Mouse (Mus musculus) naive thymus-derived CD4-positive, alpha-beta T cell, adult 2 months (primary cell): Measurements from ENCODE around the gene Cldn34d.
A peak's percentile ranks its signal among the peaks of the same experiment; 100 is the strongest.

ENCODE experiments used
- DNase-seq: peaks from one replicate; pipeline ENCODE4 v3.0.0-alpha.2; 2011; ENCODE audit warnings: low read depth

The Cldn34d gene

GRCm38 (mm10) chrX:76602824-76603223 lies at the start of gene Cldn34d:
TSS of gene Cldn34d (minus strand) at chrX:76602924.
- no peak for DNase-seq

DNA sequence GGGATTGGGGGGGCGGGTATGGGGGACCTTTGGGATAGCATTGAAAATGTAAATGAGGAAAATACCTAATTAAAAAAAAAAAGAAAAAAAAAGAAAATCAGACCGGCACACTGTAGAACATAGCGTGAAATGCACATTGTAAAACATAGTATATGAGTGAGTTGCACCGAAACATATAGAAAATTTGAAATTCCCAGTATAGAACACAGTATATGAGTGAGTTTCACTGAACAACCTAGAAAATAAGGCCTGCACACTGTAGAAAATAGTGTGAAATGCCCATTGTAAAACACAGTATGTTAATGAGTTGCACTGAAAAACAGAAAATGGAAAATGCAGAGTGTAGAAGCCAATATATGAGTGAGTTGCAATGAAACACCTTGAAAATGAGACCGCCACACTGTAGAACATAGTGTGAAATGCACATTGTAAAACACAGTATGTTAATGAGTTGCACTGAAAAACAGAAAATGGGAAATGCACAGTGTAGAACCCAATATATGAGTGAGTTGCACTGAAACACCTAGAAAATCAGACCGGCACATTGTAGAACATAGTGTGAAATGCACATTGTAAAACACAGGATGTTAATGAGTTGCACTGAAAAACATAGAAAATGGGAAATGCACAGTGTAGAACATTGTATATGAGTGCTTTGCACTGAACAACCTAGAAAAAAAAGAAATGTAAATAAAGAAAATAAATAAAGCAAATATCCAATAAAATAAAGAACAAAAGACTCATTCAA lies 4.1 kb downstream of the Cldn34d start:
- peak; percentile 87 for DNase-seq
